Mouse (Mus musculus) neural tube, embryonic 14.5 days (tissue): ENCODE data around the gene Mapk8ip3. TPM values are rescaled to one million over a fixed set of nuclear protein-coding genes. Genes with fewer than 3 reads are reported as not detected.

Experiments
- ATAC-seq: fragments of 200-750 bp; cut with Nextera tagmentation; 2 replicates; pipeline ENCODE4 v1.8.0; 2017; ENCODE audit warnings: low read depth, mild to moderate bottlenecking, moderate TSS enrichment, moderate library complexity
- H3K27ac ChIP-seq: fragments of 300-500 bp; sonication (generic); 2 replicates; pipeline ENCODE4 v1.5.1; 2014; ENCODE audit warnings: low read depth, mild to moderate bottlenecking, control low read depth, low read length, moderate library complexity, mixed read lengths
- H3K27me3 ChIP-seq: fragments of 300-500 bp; sonication (generic); 2 replicates; pipeline ENCODE4 v1.6.1; 2014; ENCODE audit warnings: low read length; ENCODE audit not compliant: control insufficient read depth, insufficient read depth
- H3K36me3 ChIP-seq: fragments of 300-500 bp; sonication (generic); 2 replicates; pipeline ENCODE4 v1.6.1; 2014; ENCODE audit warnings: low read length, mixed read lengths; ENCODE audit not compliant: control insufficient read depth, insufficient read depth
- H3K4me1 ChIP-seq: fragments of 300-500 bp; sonication (generic); 2 replicates; pipeline ENCODE4 v1.6.1; 2014; ENCODE audit warnings: low read length; ENCODE audit not compliant: control insufficient read depth, insufficient read depth
- H3K4me2 ChIP-seq: fragments of 300-500 bp; sonication (generic); 2 replicates; pipeline ENCODE4 v1.6.1; 2014; ENCODE audit warnings: mild to moderate bottlenecking, low read depth, low read length, control low read depth
- H3K4me3 ChIP-seq: fragments of 300-500 bp; sonication (generic); 2 replicates; pipeline ENCODE4 v1.5.1; 2014; ENCODE audit warnings: low read depth, low read length, control low read depth, mixed read lengths
- H3K9ac ChIP-seq: fragments of 300-500 bp; sonication (generic); replicated peaks from 2 replicates; pipeline ENCODE4 v1.6.1; 2014; ENCODE audit warnings: low read depth, mild to moderate bottlenecking, control low read depth, low read length, mixed read lengths
- H3K9me3 ChIP-seq: fragments of 300-500 bp; sonication (generic); 2 replicates; pipeline ENCODE4 v1.6.1; 2016; ENCODE audit warnings: low read length; ENCODE audit not compliant: control insufficient read depth
- WGBS: fragments of 180-500 bp; shearing (Covaris S2); extraction: QIAGEN DNeasy Blood & Tissue Kit; methylation state at CpG from one replicate; pipeline ENCODE4 v1.1.7; 2014; 5-methylcytosine and 5-hydroxymethylcytosine counted together
- polyA plus RNA-seq: library from polyadenylated mRNA; unstranded; fragments of >200 nt; fragmentation: Nextera tagmentation; extraction: Ambion mirVana; gene quantifications from 2 replicates; pipeline ENCODE4 v1.2.1, GENCODE M21; 2014

Mapk8ip3 gene
- polyA plus RNA-seq, 1 experiment from 2014 or later: 88.5 TPM

GRCm38 (mm10) chr17:24896993-24897269, 39.8 kb downstream of the Mapk8ip3 start:
- Histone ChIP-seq H3K9ac (peak overlapping the region; percentile 85), H3K4me3 (peak overlapping the region; percentile 81), H3K9me3 (no peaks in the 10 kb centered on the region), H3K27ac (peak overlapping the region; percentile 69), H3K27me3 (no peaks in the 10 kb centered on the region), H3K4me2 (peak overlapping the region; percentile 95), H3K4me1 (peaks cover 30% of the 10 kb centered on the region), H3K36me3 (peaks cover 65% of the 10 kb centered on the region)
- ATAC-seq: no peak
- WGBS: 27% methylated on average over 11 of the region's 11 CpGs

GRCm38 (mm10) chr17:24896241-24896992, 40.4 kb downstream of the Mapk8ip3 start, which contains the start of gene Nme3:
Gene Nme3, plus strand, starts transcription at chr17:24896500.
- Histone ChIP-seq H3K36me3 (peaks cover 65% of the 10 kb centered on the region), H3K4me3 (peak within 1 kb of the TSS; percentile 81), H3K27ac (peak within 1 kb of the TSS; percentile 83), H3K9me3 (no peaks in the 10 kb centered on the region), H3K9ac (peak within 1 kb of the TSS; percentile 85), H3K4me2 (peak within 1 kb of the TSS; percentile 95), H3K4me1 (peaks cover 30% of the 10 kb centered on the region), H3K27me3 (no peaks in the 10 kb centered on the region)
- WGBS: 1% methylated on average over 49 of the region's 50 CpGs
- peak; percentile 77 for ATAC-seq

GRCm38 (mm10) chr17:24895571-24896240, 41.1 kb downstream of the Mapk8ip3 start:
- Histone ChIP-seq H3K36me3 (peaks cover 65% of the 10 kb centered on the region), H3K27ac (peak overlapping the region; percentile 83), H3K27me3 (no peaks in the 10 kb centered on the region), H3K9ac (peak overlapping the region; percentile 85), H3K9me3 (no peaks in the 10 kb centered on the region), H3K4me1 (peaks cover 30% of the 10 kb centered on the region), H3K4me3 (peak overlapping the region; percentile 81), H3K4me2 (peak overlapping the region; percentile 95)
- ATAC-seq: no peak
- WGBS: 9% methylated on average over 23 of the region's 23 CpGs

- no peaks in the 10 kb centered on the region for H3K9me3 ChIP-seq
- peak within 1 kb of the TSS; percentile 95 for H3K4me2 ChIP-seq
- peak within 1 kb of the TSS; percentile 81 for H3K4me3 ChIP-seq
- H3K4me1 ChIP-seq: peaks cover 30% of the 10 kb centered on the region
- peaks cover 64% of the 10 kb centered on the region for H3K36me3 ChIP-seq
- peak; percentile 54; the same call in 1 of the 2 replicates for ATAC-seq
- under 1% methylated on average over 62 of the region's 62 CpGs for WGBS
- H3K27me3 ChIP-seq: no peaks in the 10 kb centered on the region
- H3K9ac ChIP-seq: peak within 1 kb of the TSS; percentile 85
- H3K27ac ChIP-seq: peak within 1 kb of the TSS; percentile 83
These were observed 41.7 kb downstream of the Mapk8ip3 start, which contains the start of the genes Eme2 and Mrps34 for GRCm38 (mm10) chr17:24894995-24895547. Gene Eme2, minus strand, starts transcription at chr17:24895087. Gene Mrps34, plus strand, starts transcription at chr17:24895116.

GRCm38 (mm10) chr17:24894061-24894994, 42.4 kb downstream of the Mapk8ip3 start:
- H3K9me3 ChIP-seq: no peaks in the 10 kb centered on the region
- WGBS: 10% methylated on average over 31 of the region's 31 CpGs
- peak; percentile 22; the same call in 1 of the 2 replicates for ATAC-seq
- peak overlapping the region; percentile 85 for H3K9ac ChIP-seq
- peak overlapping the region; percentile 95 for H3K4me2 ChIP-seq
- H3K4me3 ChIP-seq: peak overlapping the region; percentile 81
- H3K36me3 ChIP-seq: peaks cover 61% of the 10 kb centered on the region
- no peaks in the 10 kb centered on the region for H3K27me3 ChIP-seq
- peaks cover 30% of the 10 kb centered on the region for H3K4me1 ChIP-seq
- peak overlapping the region; percentile 83 for H3K27ac ChIP-seq

GRCm38 (mm10) chr17:24893276-24893675, 43.5 kb downstream of the Mapk8ip3 start:
- Histone ChIP-seq H3K9me3 (no peaks in the 10 kb centered on the region), H3K4me1 (peaks cover 30% of the 10 kb centered on the region), H3K9ac (no peak overlapping the region), H3K27me3 (no peaks in the 10 kb centered on the region), H3K4me2 (no peak overlapping the region), H3K4me3 (no peak overlapping the region), H3K36me3 (peaks cover 50% of the 10 kb centered on the region), H3K27ac (no peak overlapping the region)
- 100% methylated on average over 2 of the region's 2 CpGs for WGBS
- ATAC-seq: no peak

- no peak overlapping the region for H3K4me2 ChIP-seq
- ATAC-seq: no peak
- WGBS: 89% methylated on average over 12 of the region's 12 CpGs
- no peaks in the 10 kb centered on the region for H3K27me3 ChIP-seq
- H3K9ac ChIP-seq: no peak overlapping the region
- H3K4me1 ChIP-seq: peaks cover 31% of the 10 kb centered on the region
- H3K9me3 ChIP-seq: no peaks in the 10 kb centered on the region
- H3K36me3 ChIP-seq: peaks cover 46% of the 10 kb centered on the region
- H3K4me3 ChIP-seq: no peak overlapping the region
- no peak overlapping the region for H3K27ac ChIP-seq
These were observed 44.0 kb downstream of the Mapk8ip3 start for GRCm38 (mm10) chr17:24892785-24893184.

GRCm38 (mm10) chr17:24891321-24891720, 45.5 kb downstream of the Mapk8ip3 start:
- Histone ChIP-seq H3K4me2 (no peak overlapping the region), H3K4me3 (no peak overlapping the region), H3K27me3 (no peaks in the 10 kb centered on the region), H3K4me1 (peaks cover 29% of the 10 kb centered on the region), H3K9me3 (no peaks in the 10 kb centered on the region), H3K27ac (no peak overlapping the region), H3K36me3 (peaks cover 39% of the 10 kb centered on the region), H3K9ac (no peak overlapping the region)
- 90% methylated on average over 13 of the region's 13 CpGs for WGBS
- ATAC-seq: no peak
